Mouse (Mus musculus): ENCODE measurements around the gene Ryr1. TPM values are rescaled to one million over a fixed set of nuclear protein-coding genes. Genes with fewer than 3 reads are reported as not detected.
"Not testable (repeated sequence)": the region's sequence is repeated elsewhere in the genome, so short reads cannot be mapped to it uniquely, and the experiment has no call there.

Ryr1 gene
- total RNA-seq, 2 experiments from 2014 or later, result 715 to 728 TPM

DNA sequence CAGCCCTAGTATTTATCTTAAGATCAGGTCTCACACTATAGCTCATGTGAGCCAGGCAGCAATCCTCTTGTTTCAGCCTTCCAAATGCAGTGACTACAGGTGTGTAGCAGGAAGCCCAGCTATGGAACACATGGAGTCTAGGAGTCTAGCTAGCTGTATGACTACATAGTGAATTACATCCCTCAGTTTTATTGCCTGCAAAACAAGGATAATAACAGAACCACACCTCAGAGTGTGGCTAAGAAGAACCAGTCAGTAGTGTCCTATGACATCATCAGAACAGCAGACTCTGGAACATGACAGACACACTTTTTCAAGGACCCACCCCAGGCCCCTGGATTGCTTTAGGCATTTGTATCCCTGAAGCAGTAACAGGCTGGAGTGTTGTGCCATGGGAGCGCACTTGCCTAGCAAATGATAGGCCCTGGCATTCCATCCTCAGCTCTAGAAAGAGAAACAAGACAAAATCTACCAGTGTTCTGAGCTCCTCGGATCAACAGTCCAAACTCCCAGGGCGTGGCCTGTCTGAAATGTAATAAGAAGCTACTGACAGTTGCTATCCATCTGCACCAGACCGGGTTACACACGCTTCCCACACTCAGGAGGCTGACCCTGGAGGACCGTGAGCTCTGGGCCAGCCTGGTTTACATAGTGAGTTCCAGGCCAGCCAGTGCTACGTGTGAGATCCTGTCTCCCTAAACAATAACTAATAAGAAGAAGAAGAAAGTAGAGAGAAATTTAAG, 21.8 kb upstream of the Ryr1 start:
- DNase-seq, result no peak

DNA sequence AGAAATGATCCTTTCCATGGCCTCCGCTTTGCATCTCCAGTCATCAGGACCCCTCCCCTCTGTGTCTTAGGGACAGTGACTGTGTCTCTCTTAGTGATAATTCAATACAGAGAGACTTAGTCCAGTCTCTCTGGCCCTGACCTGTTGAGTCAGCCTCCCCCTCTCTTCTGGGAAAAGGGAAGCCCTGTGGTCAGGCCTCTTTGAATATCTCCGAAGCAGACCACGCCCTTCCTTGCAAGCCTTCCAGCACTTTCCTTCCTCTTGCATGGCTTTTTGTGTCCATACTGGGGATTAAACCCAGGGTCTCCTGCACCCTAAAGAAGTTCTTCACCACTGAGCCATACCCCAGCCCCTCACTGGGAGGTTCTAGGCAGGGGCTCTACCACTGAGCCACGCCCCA, 19.0 kb upstream of the Ryr1 start:
- no peak for DNase-seq

DNA sequence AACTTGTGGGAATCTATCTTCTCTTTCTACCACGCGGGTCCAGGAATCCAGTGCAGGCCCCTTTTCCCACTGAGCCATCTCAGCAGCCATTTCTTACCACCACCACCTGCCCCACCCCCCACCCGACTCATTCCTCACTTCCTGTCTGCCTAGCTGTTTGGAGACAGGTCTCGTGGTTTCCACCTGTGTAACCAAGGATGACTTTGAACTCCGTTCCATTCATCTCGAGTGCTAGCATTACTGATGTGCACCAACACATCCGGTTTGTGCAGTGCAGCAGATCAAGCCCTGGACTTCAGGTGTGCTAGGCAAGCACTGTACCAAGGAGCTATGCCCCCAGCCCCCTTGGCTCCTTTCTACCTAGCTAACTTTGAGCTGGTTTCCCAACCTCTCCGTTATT, 16.4 kb upstream of the Ryr1 start:
- no peak for DNase-seq

DNA sequence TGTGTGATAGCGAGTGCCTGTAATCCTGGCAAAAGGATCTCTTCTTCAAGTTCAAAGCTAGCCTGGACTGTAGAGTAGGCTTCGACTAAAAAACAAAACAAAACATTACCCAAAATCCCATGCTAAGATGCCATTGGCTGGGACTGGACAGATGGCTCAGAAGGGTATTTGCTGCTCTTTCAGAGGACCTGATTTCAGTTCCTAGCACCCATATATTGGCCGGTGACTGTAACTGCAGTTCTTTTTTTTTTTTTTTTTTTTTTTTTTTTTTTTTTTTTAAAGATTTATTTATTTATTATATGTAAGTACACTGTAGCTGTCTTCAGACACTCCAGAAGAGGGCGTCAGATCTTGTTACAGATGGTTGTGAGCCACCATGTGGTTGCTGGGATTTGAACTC, 14.3 kb upstream of the Ryr1 start:
- not testable (repeated sequence) for DNase-seq

- no peak for DNase-seq
Observed at GRCm38 (mm10) chr7:29137429-29137828, 12.4 kb upstream of the Ryr1 start.

DNA sequence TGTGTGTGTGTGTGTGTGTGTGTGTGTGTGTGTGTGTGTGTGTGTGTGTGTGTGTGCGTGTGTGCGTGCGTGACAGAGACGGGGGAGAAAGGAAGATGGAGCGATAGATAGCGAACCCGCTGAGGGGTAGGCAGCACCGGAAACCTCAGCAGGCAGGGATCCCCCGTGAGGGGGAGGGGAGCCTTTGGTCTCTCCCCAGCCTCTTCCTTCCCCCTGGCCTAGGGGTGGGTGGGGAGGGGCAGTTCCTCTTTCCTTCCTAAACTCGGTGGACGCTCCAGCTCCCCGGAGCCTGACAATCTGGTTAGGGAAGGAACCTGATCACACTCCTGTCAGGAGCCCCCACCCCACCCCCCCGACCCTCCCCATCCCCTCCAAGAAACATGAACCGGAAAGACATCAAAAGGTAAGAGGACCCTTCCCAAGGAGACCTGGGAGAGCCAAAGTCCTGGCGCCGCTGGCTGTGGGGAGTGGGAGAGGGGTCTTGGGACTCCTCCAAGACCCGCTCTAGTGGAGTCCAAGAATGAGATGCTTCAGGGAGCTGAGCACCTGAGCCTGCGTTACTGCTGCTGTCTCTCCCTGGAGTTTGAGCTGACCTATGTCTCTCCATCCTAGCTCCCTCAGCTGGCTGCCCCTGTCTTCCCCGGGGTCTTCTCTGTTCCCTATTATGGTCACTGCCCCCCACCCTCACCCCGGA, 9.9 kb upstream of the Ryr1 start, which contains the start of gene Rasgrp4:
Gene Rasgrp4 (plus strand): TSS at position 159 of the 694 bp plus-strand sequence.
- no peak for DNase-seq

DNA sequence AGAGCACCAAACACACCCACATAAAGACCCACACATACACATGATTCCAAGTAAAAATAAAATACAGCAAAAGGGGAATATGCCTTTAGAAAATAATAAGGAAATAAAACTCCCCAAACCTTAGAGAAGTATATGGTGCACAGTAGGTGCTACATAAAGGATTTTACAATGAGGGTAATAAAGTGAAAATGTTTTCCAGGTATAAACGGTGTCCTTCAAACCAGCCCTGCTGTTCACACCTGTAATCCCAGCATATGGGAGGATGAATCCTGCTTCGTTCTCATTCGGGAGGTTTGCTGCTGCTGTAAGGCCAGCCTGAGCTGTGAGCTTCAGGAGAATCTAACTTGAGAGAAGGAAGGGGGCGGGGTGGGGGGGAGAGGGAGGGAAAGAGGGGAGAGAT, 9.3 kb upstream of the Ryr1 start:
- DNase-seq, result no peak

GRCm38 (mm10) chr7:29128725-29129124, 3.7 kb upstream of the Ryr1 start:
- no peak for DNase-seq

DNA sequence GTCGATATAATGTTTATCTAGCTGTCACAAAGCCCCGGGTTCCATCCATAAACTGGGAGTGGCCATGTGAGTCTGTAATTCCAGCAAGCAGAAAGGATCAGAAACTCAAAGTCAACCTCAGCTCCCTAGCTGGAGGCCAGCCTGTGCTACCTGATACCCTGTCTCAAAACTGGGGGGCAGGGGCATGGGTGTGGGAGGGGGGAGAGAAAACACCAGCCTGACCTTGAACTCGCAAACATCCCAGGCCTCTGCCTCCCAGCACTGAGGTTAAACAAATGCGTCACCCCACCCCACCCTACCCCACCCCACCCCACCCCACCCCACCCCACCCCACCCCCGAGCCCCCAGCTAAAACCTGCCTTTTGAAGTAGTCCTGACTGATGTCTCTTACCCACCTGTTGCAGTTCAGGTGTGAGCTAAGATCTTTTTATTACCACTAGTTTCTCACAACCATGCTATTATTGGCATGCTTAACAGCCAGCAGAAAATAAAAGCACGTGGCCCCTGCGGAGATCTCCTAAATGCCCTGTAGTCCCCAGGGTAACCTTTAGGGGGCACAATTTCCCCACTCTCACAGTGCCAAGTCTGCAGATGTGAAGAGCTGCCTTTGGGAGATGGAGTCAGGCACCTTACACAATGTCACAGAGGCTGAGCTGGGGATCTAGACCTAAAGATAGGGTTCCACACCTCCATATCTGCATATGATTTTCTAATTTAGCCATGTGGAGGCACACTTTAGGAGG, 1.4 kb upstream of the Ryr1 start:
- DNase-seq, result peak; percentile 55

GRCm38 (mm10) chr7:29123531-29124358, 1.2 kb downstream of the Ryr1 start:
- peak; percentile 64 for DNase-seq

DNA sequence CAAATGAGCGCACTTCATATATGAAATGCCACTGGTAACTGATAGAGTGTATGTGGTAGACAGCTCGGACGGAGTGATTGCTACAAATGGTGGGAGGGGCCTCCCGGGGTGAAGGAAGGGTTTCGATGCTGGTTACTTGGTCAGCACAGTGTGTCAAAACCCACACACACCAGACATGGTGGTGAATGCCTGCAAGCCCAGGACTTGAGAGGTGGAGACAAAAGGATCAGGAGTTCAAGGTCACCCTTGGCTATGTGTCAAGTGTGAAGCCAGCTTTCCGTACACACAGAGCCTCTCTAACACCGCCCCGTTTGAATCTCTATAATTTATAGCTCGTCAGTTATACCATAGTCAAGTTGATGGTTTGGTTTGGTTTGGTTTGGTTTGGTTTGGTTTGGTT, 2.2 kb downstream of the Ryr1 start:
- no peak for DNase-seq

- no peak for DNase-seq
Observed at GRCm38 (mm10) chr7:29119526-29119925, 5.5 kb downstream of the Ryr1 start.

DNA sequence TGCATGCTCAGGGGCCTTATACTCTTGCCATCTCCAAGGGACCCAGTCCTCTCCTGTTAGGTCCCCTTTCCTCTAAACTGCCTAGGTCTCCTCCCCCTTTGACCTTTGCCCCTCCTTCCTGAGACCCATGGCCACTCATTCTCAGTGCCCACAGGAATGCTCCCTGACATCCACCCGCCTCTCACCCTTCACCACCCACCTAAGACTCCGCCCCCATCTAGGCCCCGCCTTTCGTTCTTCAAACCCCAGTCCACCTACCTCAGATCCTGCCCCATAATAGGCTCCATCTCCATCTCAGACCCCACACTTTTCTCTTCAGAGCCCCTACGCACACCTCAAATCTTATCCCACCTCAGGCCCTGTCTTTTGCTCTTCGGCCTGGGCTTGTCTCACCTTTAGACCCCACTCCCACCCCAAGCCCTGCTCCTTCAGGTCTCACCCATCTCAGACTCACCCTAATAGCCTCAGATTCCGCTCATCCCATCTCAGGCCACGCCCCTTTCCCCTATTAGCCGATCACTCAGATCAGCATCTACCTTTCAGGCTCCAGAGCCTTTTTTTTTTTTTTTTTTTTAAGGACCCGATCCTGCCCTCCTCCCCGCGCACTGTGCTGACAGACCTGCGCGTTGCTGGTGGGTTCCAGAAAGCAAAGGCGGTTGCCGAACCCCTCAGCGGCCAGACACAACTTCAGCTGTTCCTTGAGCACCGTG, 6.7 kb downstream of the Ryr1 start:
- DNase-seq, result no peak

- peak; percentile 38 for DNase-seq
Observed at GRCm38 (mm10) chr7:29108992-29109955, 15.7 kb downstream of the Ryr1 start.

DNA sequence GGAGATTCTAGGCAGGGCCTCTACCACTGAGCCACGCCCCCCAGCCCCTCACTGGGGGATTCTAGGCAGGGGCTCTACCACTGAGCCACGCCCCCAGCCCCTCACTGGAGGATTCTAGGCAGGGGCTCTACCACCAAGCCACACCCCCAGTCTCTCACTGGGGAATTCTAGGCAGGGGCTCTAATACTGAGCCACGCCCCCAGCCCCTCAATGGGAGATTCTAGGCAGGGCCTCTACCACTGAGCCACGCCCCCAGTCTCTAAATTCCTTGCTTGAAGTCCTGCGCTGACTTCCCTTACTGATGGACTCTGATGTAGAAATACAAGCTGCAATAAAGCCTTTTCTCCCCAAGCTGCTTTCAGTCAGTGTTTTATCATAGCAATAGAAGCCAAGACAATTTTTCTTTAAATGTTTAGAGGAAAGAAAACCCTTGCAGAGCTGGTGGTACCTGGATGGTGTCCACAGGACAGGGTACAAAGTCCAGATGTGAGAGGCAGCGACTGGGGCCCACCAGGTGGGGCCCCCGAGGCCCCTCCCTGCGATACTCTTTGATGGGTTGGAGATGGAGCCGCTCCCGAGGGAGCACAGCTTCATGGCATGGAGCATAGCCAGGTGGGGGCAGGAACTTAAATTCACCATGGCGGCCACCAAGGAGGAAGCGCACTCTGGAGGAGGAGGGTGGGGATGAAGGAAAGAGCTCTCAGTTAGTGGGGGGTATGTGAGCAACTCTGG, 23.5 kb downstream of the Ryr1 start:
- DNase-seq, result no peak

DNA sequence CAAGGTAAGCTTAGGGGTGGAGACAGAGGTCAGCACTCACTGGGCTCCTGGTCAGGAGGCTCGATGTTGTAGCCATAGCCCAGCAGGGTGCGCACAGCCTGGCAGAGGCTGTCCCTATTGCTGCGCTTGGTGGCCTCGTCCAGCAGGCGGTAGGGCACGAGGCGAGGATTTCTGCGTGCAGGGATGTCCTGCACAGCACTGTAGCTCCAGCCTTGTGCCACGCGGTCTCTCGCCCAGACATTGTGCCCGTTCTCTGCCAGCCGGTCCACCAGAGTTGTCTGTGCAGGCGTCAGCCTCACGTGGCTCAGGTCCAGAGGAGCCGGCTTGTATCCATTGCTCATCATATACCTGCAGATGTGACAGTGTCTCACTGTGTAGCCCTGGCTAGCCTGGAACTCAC, 27.8 kb downstream of the Ryr1 start:
- no peak for DNase-seq

- no peak for DNase-seq
Observed at GRCm38 (mm10) chr7:29088817-29089216, 36.2 kb downstream of the Ryr1 start.

- DNase-seq, result no peak
Observed at GRCm38 (mm10) chr7:29086902-29087301, 38.1 kb downstream of the Ryr1 start.

DNA sequence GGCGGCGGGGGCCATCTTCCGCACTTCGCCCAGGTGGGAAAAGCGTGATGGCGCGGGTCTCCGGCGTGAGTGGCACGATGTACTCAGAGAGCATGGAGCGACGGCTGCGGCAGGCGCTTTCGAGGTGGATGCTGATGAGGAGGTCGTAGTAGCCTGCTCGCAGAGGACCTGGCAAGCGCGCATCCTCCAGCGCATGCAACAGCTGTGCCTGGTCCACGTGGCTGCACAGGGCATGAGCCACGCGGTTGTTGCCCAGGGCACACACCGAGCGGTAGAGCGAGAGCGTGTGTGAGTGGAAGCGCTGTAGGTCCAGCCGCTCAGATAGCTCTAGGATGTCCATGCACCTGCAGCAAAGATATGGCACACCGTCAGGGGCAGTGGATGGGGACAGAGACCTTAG, 39.0 kb downstream of the Ryr1 start:
- no peak for DNase-seq

DNA sequence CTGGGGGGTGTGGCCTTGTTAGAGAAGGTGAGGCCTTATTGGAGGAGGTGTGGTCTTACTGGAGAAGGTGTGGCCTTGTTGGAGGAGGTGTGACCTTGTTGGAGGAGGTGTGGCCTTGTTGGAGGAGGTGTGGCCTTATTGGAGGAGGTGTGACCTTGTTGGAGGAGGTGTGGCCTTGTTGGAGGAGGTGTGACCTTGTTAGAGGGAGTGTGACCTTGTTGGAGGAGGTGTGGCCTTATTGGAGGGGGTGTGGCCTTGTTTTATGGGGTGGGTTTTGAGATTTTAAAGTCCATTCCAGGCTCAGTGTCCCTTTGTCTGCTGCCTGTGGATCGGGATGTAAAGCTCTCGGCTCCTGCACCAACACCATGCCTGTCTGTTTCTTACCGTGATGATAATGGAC, 40.6 kb downstream of the Ryr1 start:
- no peak for DNase-seq
